In the genomic region with DNA sequence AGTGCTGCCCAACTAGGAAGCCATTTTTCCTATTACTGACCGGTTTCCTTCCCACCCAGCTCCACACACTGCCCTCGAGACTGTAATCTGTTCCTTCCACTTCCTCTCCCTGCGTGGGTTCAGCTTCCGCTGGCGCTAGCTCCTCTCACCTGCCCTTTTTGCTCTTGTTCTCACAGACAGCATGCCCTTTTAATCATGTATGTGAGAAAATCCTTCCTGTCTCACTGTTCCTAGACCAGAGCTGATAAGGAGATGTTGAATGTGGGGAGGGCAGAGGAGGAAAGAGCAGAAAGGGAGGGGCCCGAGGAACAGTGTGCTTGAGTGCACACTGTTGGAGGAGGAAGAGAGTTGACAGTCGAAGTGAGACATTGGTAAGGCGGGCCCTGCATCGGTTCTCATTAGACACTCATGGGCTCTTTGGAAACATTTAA, we compare ENCODE assay signal across 12 mouse cellular contexts. TPM values are rescaled to one million over a fixed set of nuclear protein-coding genes. Genes with fewer than 3 reads are reported as not detected.
A peak's percentile ranks its signal among the peaks of the same experiment; 100 is the strongest.
DNase-seq lines count a peak whose midpoint lies in the region; ATAC-seq and TF ChIP-seq lines count a peak whose summit lies in the region.
"Had no signal": no experiment of that assay in that cellular context is flagged by ENCODE, and none has a peak within 500 bp of the region (broad histone marks: within the 10 kb centered on the region; RNA-seq: fewer than 3 reads in every experiment).

A gene (minus strand): TSS at position 261 of the 431 bp plus-strand sequence.

- no peak within 1 kb of the TSS for H3K4me3 ChIP-seq in heart, embryonic 14.5 days (ENCODE audit: control insufficient read depth in 1 of 2, insufficient read depth in 1 of 2, low read depth in 1 of 2, low read length in 2 of 2)
- no peak within 1 kb of the TSS; the same call in 1 of the 2 replicates for H3K4me3 ChIP-seq in liver, postnatal 0 days (ENCODE audit: low read depth, low read length)
- H3K4me3 ChIP-seq: embryonic facial prominence, embryonic 13.5 days; hindbrain, embryonic 13.5 days had no signal

- DNase-seq in heart, adult 18-20 months, result no peak
- peak; percentile 34 for DNase-seq in CD4-positive helper T cell, adult 2 months (ENCODE audit: low read depth, low spot score)
- DNase-seq in gonadal fat pad, adult 2 months (ENCODE audit: low read depth), result no peak
- DNase-seq in liver, postnatal 0 days, result no peak
- no peak for DNase-seq in right cerebral cortex, postnatal 36 days (ENCODE audit: low spot score in 2 of 2)
- DNase-seq in adrenal gland, postnatal 4 days (ENCODE audit: low spot score in 2 of 2), result no peak
- no peak for DNase-seq in layer of hippocampus, adult 9-11 months

- H3K36me3 ChIP-seq in heart, embryonic 14.5 days (ENCODE audit: control insufficient read depth, insufficient read depth, low read length), result no peaks in the 10 kb centered on the region
- no peaks in the 10 kb centered on the region for H3K36me3 ChIP-seq in liver, postnatal 0 days (replicated peaks; ENCODE audit: insufficient read depth, low read length)
- H3K36me3 ChIP-seq: embryonic facial prominence, embryonic 13.5 days; hindbrain, embryonic 13.5 days had no signal

- no peak within 1 kb of the TSS for H3K4me2 ChIP-seq in heart, embryonic 14.5 days (ENCODE audit: low read length)
- peak within 1 kb of the TSS; percentile 43 for H3K4me2 ChIP-seq in liver, postnatal 0 days (ENCODE audit: low read depth, low read length)
- H3K4me2 ChIP-seq: embryonic facial prominence, embryonic 13.5 days; hindbrain, embryonic 13.5 days had no signal

- H3K9ac ChIP-seq in heart, embryonic 14.5 days (ENCODE audit: low read length), result no peak within 1 kb of the TSS
- no peak within 1 kb of the TSS for H3K9ac ChIP-seq in liver, postnatal 0 days (replicated peaks)
- H3K9ac ChIP-seq: embryonic facial prominence, embryonic 13.5 days; hindbrain, embryonic 13.5 days had no signal

- no peaks in the 10 kb centered on the region for H3K27me3 ChIP-seq in heart, embryonic 14.5 days (ENCODE audit: control insufficient read depth, insufficient read depth, low read length)
- H3K27me3 ChIP-seq in liver, postnatal 0 days (ENCODE audit: insufficient read depth, low read length), result no peaks in the 10 kb centered on the region
- H3K27me3 ChIP-seq: embryonic facial prominence, embryonic 13.5 days had no signal

- 35% methylated on average over 9 of the region's 9 CpGs for WGBS in heart, embryonic 14.5 days
- WGBS in liver, postnatal 0 days (ENCODE audit: insufficient replicate concordance), result 14% methylated on average over 9 of the region's 9 CpGs

- no peak; the same call in 1 of the 2 replicates for ATAC-seq in heart, embryonic 14.5 days (ENCODE audit: insufficient number of reproducible peaks, insufficient read depth, low FRiP score, low read depth)
- ATAC-seq in liver, postnatal 0 days, result peak; percentile 66

- TF ChIP-seq EP300 in liver, postnatal 0 days (IDR thresholded peaks at IDR 0.05; ENCODE audit: low read depth), result peak; percentile 35; the same call in 1 of the 2 replicates

- H3K27ac ChIP-seq in heart, embryonic 14.5 days (replicated peaks in 1 of 2; ENCODE audit: control insufficient read depth in 1 of 2, insufficient read depth in 1 of 2, low read depth in 2 of 2, low read length in 2 of 2), result peak within 1 kb of the TSS; percentile 5 to 28; a peak in 2 of 4 replicates
- 0 out of 2 replicates have a peak within 1 kb of the TSS, but pooled peaks have one; percentile 19 for H3K27ac ChIP-seq in liver, postnatal 0 days (ENCODE audit: low read depth)
- H3K27ac ChIP-seq: embryonic facial prominence, embryonic 13.5 days; hindbrain, embryonic 13.5 days had no signal

- no peak for TF ChIP-seq CTCF in liver, postnatal 0 days (IDR thresholded peaks at IDR 0.05; ENCODE audit: low read depth)

- H3K4me1 ChIP-seq in heart, embryonic 14.5 days (ENCODE audit: control insufficient read depth in 2 of 2, insufficient read depth in 2 of 2, low read length in 2 of 2), result peaks cover 4 to 7% of the 10 kb centered on the region in 2 experiments; a peak in 1 of 4 replicates
- peaks cover 10% of the 10 kb centered on the region for H3K4me1 ChIP-seq in liver, postnatal 0 days (ENCODE audit: insufficient read depth)

- H3K9me3 ChIP-seq in heart, embryonic 14.5 days (ENCODE audit: control insufficient read depth, low read length), result no peaks in the 10 kb centered on the region
- H3K9me3 ChIP-seq in liver, postnatal 0 days (ENCODE audit: low read length), result no peaks in the 10 kb centered on the region
- H3K9me3 ChIP-seq: embryonic facial prominence, embryonic 13.5 days; hindbrain, embryonic 13.5 days had no signal

RNA-seq across cellular contexts. Expression of the gene that starts here (rescaled TPM):
- 0.82 TPM in 1 of 2 replicates, not detected in the other for polyA plus RNA-seq in heart, embryonic 14.5 days (2014; fragmentation: Nextera tagmentation; extraction: Ambion mirVana)
- total RNA-seq in heart, adult 18-20 months (2021), result not detected
- 504 and 632 TPM in 2 replicates for polyA plus RNA-seq in gonadal fat pad, adult 2 months (2012; rRNA removed)
- 1.3 and 1.6 TPM in 2 replicates for polyA plus RNA-seq in liver, postnatal 0 days (2015; fragmentation: Nextera tagmentation; extraction: Ambion mirVana)
- total RNA-seq in adrenal gland, postnatal 4 days (2021), result under 1 TPM in 1 of 2 experiments, not detected in 1; 0.64 TPM
- total RNA-seq: layer of hippocampus, postnatal 25 days; liver, adult 2 months had no signal
- polyA plus RNA-seq: embryonic facial prominence, embryonic 13.5 days; hindbrain, embryonic 13.5 days; liver, adult 2 months had no signal

Comparison
In these comparisons a context has a peak if more than half of its experiments do, and no peak if none do; other contexts are left out.
1. RNA of the gene that starts here (polyA plus RNA-seq): 504 to 632 TPM in gonadal fat pad, adult 2 months; 1.3 to 1.6 TPM in liver, postnatal 0 days and 0.82 TPM in heart, embryonic 14.5 days; every median in the first group is over 100 times any median in the second.